Mouse (Mus musculus): Measurements from ENCODE around the gene Cfap52. TPM values are rescaled to one million over a fixed set of nuclear protein-coding genes. Genes with fewer than 3 reads are reported as not detected.

Cfap52 gene
- polyA plus RNA-seq, 2 experiments from 2014 or later: not detected

GRCm38 (mm10) chr11:67925000-67925399, 40.5 kb downstream of the Cfap52 start:
- no peak for ATAC-seq

GRCm38 (mm10) chr11:67923720-67924119, 41.7 kb downstream of the Cfap52 start:
- no peak for ATAC-seq

GRCm38 (mm10) chr11:67922755-67923125, 42.7 kb downstream of the Cfap52 start:
- no peak for ATAC-seq

- ATAC-seq: no peak
Observed at GRCm38 (mm10) chr11:67921827-67922754, 43.4 kb downstream of the Cfap52 start, which contains the start of gene Usp43. TSS of gene Usp43 (minus strand) at chr11:67922153.

- ATAC-seq: no peak
Observed at GRCm38 (mm10) chr11:67921091-67921826, 44.2 kb downstream of the Cfap52 start.

- ATAC-seq: no peak
Observed at GRCm38 (mm10) chr11:67920226-67920960, 45.1 kb downstream of the Cfap52 start.

GRCm38 (mm10) chr11:67919593-67919992, 45.9 kb downstream of the Cfap52 start:
- no peak for ATAC-seq

- ATAC-seq: no peak
Observed at GRCm38 (mm10) chr11:67917126-67917525, 48.3 kb downstream of the Cfap52 start.

- ATAC-seq: no peak
Observed at GRCm38 (mm10) chr11:67911074-67911473, 54.4 kb downstream of the Cfap52 start.

- no peak for ATAC-seq
Observed at GRCm38 (mm10) chr11:67903756-67904155, 61.7 kb downstream of the Cfap52 start.

- ATAC-seq: no peak
Observed at GRCm38 (mm10) chr11:67897064-67897560, 68.3 kb downstream of the Cfap52 start.

GRCm38 (mm10) chr11:67895641-67896040, 69.8 kb downstream of the Cfap52 start:
- ATAC-seq: no peak

GRCm38 (mm10) chr11:67888521-67888920, 76.9 kb downstream of the Cfap52 start:
- no peak for ATAC-seq

- no peak for ATAC-seq
Observed at GRCm38 (mm10) chr11:67885921-67886320, 79.5 kb downstream of the Cfap52 start.

Other genes with a start within 250 kb of the Cfap52 start
- not detected for gene Glp2r, start 194.5 kb downstream of the Cfap52 start, polyA plus RNA-seq (2017; shearing (Covaris generic))
- gene Gsg1l2, start 191.0 kb downstream of the Cfap52 start, polyA plus RNA-seq (2017; shearing (Covaris generic)): not detected
- not detected for gene Dhrs7c, start 167.5 kb downstream of the Cfap52 start, polyA plus RNA-seq (2017; shearing (Covaris generic))
- not detected for gene Usp43, start 43.5 kb downstream of the Cfap52 start, polyA plus RNA-seq (2017; shearing (Covaris generic))
- 10 to 100 TPM; 58.8 to 83.5 TPM for gene Stx8, start 542 bp upstream of the Cfap52 start, polyA plus RNA-seq (2017; shearing (Covaris generic))